Mouse (Mus musculus) testis, adult 2 months (tissue): ENCODE results near the gene Trip13.

Source experiments
- CTCF ChIP-seq: fragments of 200-500 bp; IDR thresholded peaks from 2 replicates; pipeline ENCODE4 v1.5.1; 2012; ENCODE audit warnings: low read depth, mild to moderate bottlenecking, inconsistent platforms, low read length, moderate library complexity; ENCODE audit not compliant: control insufficient read depth, insufficient read depth, insufficient replicate concordance
- POLR2A ChIP-seq: fragments of 200-500 bp; IDR thresholded peaks from 2 replicates; pipeline ENCODE4 v1.6.1; 2012; ENCODE audit warnings: low read depth, mild to moderate bottlenecking, inconsistent platforms, low read length, moderate library complexity; ENCODE audit not compliant: control insufficient read depth

DNA sequence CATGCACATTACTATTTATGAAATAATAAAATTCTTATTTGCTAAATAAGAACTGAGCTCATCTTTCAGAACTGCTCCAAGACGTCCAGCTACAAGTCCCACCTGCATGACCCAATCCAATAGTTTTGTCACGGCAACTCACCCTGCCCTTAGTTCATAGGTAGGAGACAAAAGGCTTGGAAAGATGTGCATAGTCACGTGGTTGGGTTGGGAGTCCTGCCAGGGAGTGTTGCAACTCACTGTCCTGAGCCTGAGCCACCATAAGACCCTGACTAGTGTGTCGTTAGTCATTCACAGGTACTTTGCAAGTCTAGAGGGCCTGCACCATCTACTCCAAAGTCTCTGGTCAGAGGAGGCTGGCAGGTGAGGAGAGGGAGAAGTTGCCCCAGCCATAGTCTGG, 51.5 kb downstream of the Trip13 start:
- TF ChIP-seq CTCF (no peak), POLR2A (no peak)
